22 mouse cellular contexts compared by ENCODE assay signal in genomic region chr10:71064576-71064975, GRCm38 (mm10).
DNase-seq lines count a peak whose midpoint lies in the region; ATAC-seq and TF ChIP-seq lines count a peak whose summit lies in the region.
"Had no signal": no experiment of that assay in that cellular context is flagged by ENCODE, and none has a peak within 500 bp of the region (broad histone marks: within the 10 kb centered on the region; RNA-seq: fewer than 3 reads in every experiment).

No protein-coding gene starts in this region.

- H3K9me3 ChIP-seq in kidney, embryonic 14.5 days (ENCODE audit: control insufficient read depth, low read length), result no peaks in the 10 kb centered on the region
- no peaks in the 10 kb centered on the region for H3K9me3 ChIP-seq in kidney, embryonic 15.5 days (replicated peaks)
- H3K9me3 ChIP-seq in kidney, embryonic 16.5 days (ENCODE audit: low read length), result no peaks in the 10 kb centered on the region
- no peaks in the 10 kb centered on the region for H3K9me3 ChIP-seq in kidney, postnatal 0 days (replicated peaks; ENCODE audit: low read length)

- ATAC-seq in kidney, embryonic 14.5 days (ENCODE audit: low FRiP score, low TSS enrichment), result peak; percentile 76
- ATAC-seq in kidney, embryonic 15.5 days (replicated peaks; ENCODE audit: low FRiP score), result peak; percentile 47
- peak; percentile 50; the same call in 1 of the 2 replicates for ATAC-seq in kidney, embryonic 16.5 days (ENCODE audit: low FRiP score, low TSS enrichment)
- ATAC-seq in kidney, postnatal 0 days (replicated peaks; ENCODE audit: low FRiP score, low read depth), result no peak
- ATAC-seq: activated CD4-positive, CD25-positive, alpha-beta regulatory T cell, adult 4 months; CD4-positive, CD25-positive, alpha-beta regulatory T cell, adult 4 months; Patski had no signal

- no peak overlapping the region for H3K27ac ChIP-seq in kidney, embryonic 14.5 days (ENCODE audit: low read depth, low read length)
- peak overlapping the region; percentile 14; the same call in 1 of the 2 replicates for H3K27ac ChIP-seq in kidney, embryonic 15.5 days
- H3K27ac ChIP-seq in kidney, embryonic 16.5 days (ENCODE audit: low read length), result no peak overlapping the region
- no peak overlapping the region for H3K27ac ChIP-seq in kidney, adult 2 months (ENCODE audit: insufficient read depth, low read depth, low read length)
- H3K27ac ChIP-seq in kidney, postnatal 0 days, result no peak overlapping the region

- TF ChIP-seq POLR2A in kidney, adult 2 months (IDR thresholded peaks at IDR 0.05; ENCODE audit: low read depth, low read length), result no peak

- no peak overlapping the region for H3K9ac ChIP-seq in kidney, embryonic 14.5 days (ENCODE audit: low read depth, low read length)
- H3K9ac ChIP-seq in kidney, embryonic 15.5 days, result no peak overlapping the region
- H3K9ac ChIP-seq in kidney, embryonic 16.5 days (replicated peaks; ENCODE audit: low read length), result no peak overlapping the region
- H3K9ac ChIP-seq in kidney, postnatal 0 days (ENCODE audit: low read depth, low read length), result no peak overlapping the region

- no peak for TF ChIP-seq CTCF in kidney, adult 2 months (conservative IDR thresholded peaks at IDR 0.05; ENCODE audit: insufficient read depth, insufficient read length, low read depth, low read length)
- TF ChIP-seq CTCF in kidney, postnatal 0 days (IDR thresholded peaks at IDR 0.05; ENCODE audit: low read depth), result no peak

- H3K4me1 ChIP-seq in kidney, embryonic 14.5 days (ENCODE audit: control insufficient read depth, insufficient read depth, low read length), result peaks cover 5% of the 10 kb centered on the region; the same call in 1 of the 2 replicates
- H3K4me1 ChIP-seq in kidney, embryonic 15.5 days, result peaks cover 23% of the 10 kb centered on the region; the same call in 1 of the 2 replicates
- peaks cover 16% of the 10 kb centered on the region for H3K4me1 ChIP-seq in kidney, embryonic 16.5 days (ENCODE audit: insufficient read depth, low read length)
- peaks cover 10% of the 10 kb centered on the region; the same call in 1 of the 2 replicates for H3K4me1 ChIP-seq in kidney, adult 2 months (ENCODE audit: control insufficient read depth, insufficient read depth, low read length)
- H3K4me1 ChIP-seq in kidney, postnatal 0 days (replicated peaks; ENCODE audit: insufficient read depth, low read length), result 0 out of 2 replicates have a peak, but pooled peaks cover 2% of the 10 kb centered on the region

- no peaks in the 10 kb centered on the region for H3K36me3 ChIP-seq in kidney, embryonic 14.5 days (ENCODE audit: control insufficient read depth, insufficient read depth, low read length)
- peaks cover 6% of the 10 kb centered on the region; the same call in 1 of the 2 replicates for H3K36me3 ChIP-seq in kidney, embryonic 15.5 days
- no peaks in the 10 kb centered on the region for H3K36me3 ChIP-seq in kidney, embryonic 16.5 days (ENCODE audit: insufficient read depth, low read length)
- H3K36me3 ChIP-seq in kidney, adult 2 months (ENCODE audit: control insufficient read depth, insufficient read depth, low read length), result no peaks in the 10 kb centered on the region
- no peaks in the 10 kb centered on the region for H3K36me3 ChIP-seq in kidney, postnatal 0 days (ENCODE audit: insufficient read depth, low read length)
- H3K36me3 ChIP-seq: G1E had no signal

- no peak overlapping the region for H3K4me3 ChIP-seq in kidney, embryonic 14.5 days (ENCODE audit: low read length)
- no peak overlapping the region for H3K4me3 ChIP-seq in kidney, embryonic 15.5 days (replicated peaks)
- no peak overlapping the region for H3K4me3 ChIP-seq in kidney, embryonic 16.5 days (ENCODE audit: low read length)
- no peak overlapping the region for H3K4me3 ChIP-seq in kidney, adult 2 months (ENCODE audit: insufficient read depth, low read depth, low read length)
- H3K4me3 ChIP-seq in kidney, postnatal 0 days (replicated peaks; ENCODE audit: low read depth, low read length), result no peak overlapping the region

- DNase-seq in kidney, adult 18-20 months, result no peak
- DNase-seq in kidney, postnatal 36 days, result no peak
- no peak for DNase-seq in kidney, adult 2 months
- peak; percentile 68 for DNase-seq in kidney, postnatal 0 days (ENCODE audit: low spot score)
- DNase-seq in kidney, adult 8-10 months, result no peak
- DNase-seq: adrenal gland, adult 2 months; adrenal gland, adult 8-10 months; adrenal gland, postnatal 10 days; adrenal gland, postnatal 14 days; adrenal gland, postnatal 25 days; adrenal gland, postnatal 36 days; B cell, adult 2 months; cerebellum, adult 11 months; cerebellum, adult 11-12 months had no signal

- no peak overlapping the region for H3K4me2 ChIP-seq in kidney, embryonic 14.5 days (replicated peaks; ENCODE audit: low read depth, low read length)
- H3K4me2 ChIP-seq in kidney, embryonic 15.5 days, result no peak overlapping the region
- no peak overlapping the region for H3K4me2 ChIP-seq in kidney, embryonic 16.5 days (replicated peaks; ENCODE audit: low read depth, low read length)
- no peak overlapping the region for H3K4me2 ChIP-seq in kidney, postnatal 0 days (ENCODE audit: low read length)

- no peaks in the 10 kb centered on the region for H3K27me3 ChIP-seq in kidney, embryonic 14.5 days (ENCODE audit: control insufficient read depth, insufficient read depth, low read length)
- H3K27me3 ChIP-seq in kidney, embryonic 15.5 days, result no peaks in the 10 kb centered on the region
- H3K27me3 ChIP-seq in kidney, embryonic 16.5 days (ENCODE audit: insufficient read depth, low read length), result no peaks in the 10 kb centered on the region
- H3K27me3 ChIP-seq in kidney, adult 2 months (replicated peaks; ENCODE audit: control insufficient read depth, insufficient read depth, low read length), result no peaks in the 10 kb centered on the region
- H3K27me3 ChIP-seq in kidney, postnatal 0 days (ENCODE audit: insufficient read depth, low read length), result no peaks in the 10 kb centered on the region
- H3K27me3 ChIP-seq: CH12.LX, Patski had no signal

- 60% methylated on average over 6 of the region's 6 CpGs for WGBS in kidney, embryonic 14.5 days
- WGBS in kidney, embryonic 15.5 days, result 64% methylated on average over 6 of the region's 6 CpGs
- 67% methylated on average over 6 of the region's 6 CpGs for WGBS in kidney, embryonic 16.5 days
- WGBS in kidney, adult 2 months, result 68% methylated on average over 6 of the region's 6 CpGs
- WGBS in kidney, postnatal 0 days, result 64% methylated on average over 6 of the region's 6 CpGs
